Mouse (Mus musculus) liver, adult 2 months (tissue): ENCODE data around the gene Brd4. TPM values are rescaled to one million over a fixed set of nuclear protein-coding genes. Genes with fewer than 3 reads are reported as not detected.
A peak's percentile ranks its signal among the peaks of the same experiment; 100 is the strongest.

Experiments
- DNase-seq: peaks from one replicate; pipeline ENCODE4 v3.0.0-alpha.2; 2011; ENCODE audit warnings: low read depth, low spot score; ENCODE audit errors: extremely low read depth
- H3K27ac ChIP-seq: fragments of 200-500 bp; replicated peaks from 2 replicates; pipeline ENCODE4 v1.5.1; 2012; ENCODE audit warnings: low read depth, mild to moderate bottlenecking, control low read depth, inconsistent platforms, low read length; ENCODE audit not compliant: insufficient read depth
- H3K27me3 ChIP-seq: fragments of 200-500 bp; 2 replicates; pipeline ENCODE4 v1.6.1; 2012; ENCODE audit warnings: mild to moderate bottlenecking, moderate library complexity, low read length, inconsistent platforms; ENCODE audit not compliant: control insufficient read depth, insufficient read depth
- H3K36me3 ChIP-seq: fragments of 200-500 bp; 2 replicates; pipeline ENCODE4 v1.6.1; 2012; ENCODE audit warnings: low read length, inconsistent platforms; ENCODE audit not compliant: control insufficient read depth, insufficient read depth
- H3K4me1 ChIP-seq: fragments of 200-500 bp; 2 replicates; pipeline ENCODE4 v1.6.1; 2011; ENCODE audit warnings: low read length; ENCODE audit not compliant: control insufficient read depth, insufficient read depth
- H3K4me3 ChIP-seq: fragments of 200-500 bp; 2 replicates; pipeline ENCODE4 v1.5.1; 2011; ENCODE audit warnings: low read depth, mild to moderate bottlenecking, control low read depth, low read length, moderate library complexity; ENCODE audit not compliant: insufficient read depth
- H3K79me2 ChIP-seq: fragments of 200-500 bp; 2 replicates; pipeline ENCODE4 v1.6.1; 2012; ENCODE audit warnings: inconsistent platforms, mild to moderate bottlenecking, low read length, moderate library complexity; ENCODE audit not compliant: control insufficient read depth, insufficient read depth
- H3K9ac ChIP-seq: fragments of 200-500 bp; 2 replicates; pipeline ENCODE4 v1.6.1; 2012; ENCODE audit warnings: low read depth, mild to moderate bottlenecking, control low read depth, inconsistent platforms, low read length
- CTCF ChIP-seq: fragments of 200-500 bp; IDR thresholded peaks from 2 replicates; pipeline ENCODE4 v1.5.1; 2011; ENCODE audit warnings: low read depth, low read length, control low read depth
- POLR2A ChIP-seq: fragments of 200-500 bp; IDR thresholded peaks from 2 replicates; pipeline ENCODE4 v1.6.1; 2011; ENCODE audit warnings: low read length, control low read depth; ENCODE audit not compliant: insufficient read depth; ENCODE audit errors: extremely low read depth
- WGBS: fragments of 180-500 bp; shearing (Covaris S2); methylation state at CpG from one replicate; pipeline ENCODE4 v1.1.7; 2018; 5-methylcytosine and 5-hydroxymethylcytosine counted together
- polyA plus RNA-seq: library from polyadenylated mRNA; depleted of rRNA; stranded (reverse); fragments of >200 nt; gene quantifications from 2 replicates; pipeline ENCODE4 v1.2.3, GENCODE M21; 2012
- total RNA-seq: library from RNA; depleted of rRNA; stranded (reverse); fragments of >200 nt; gene quantifications from 2 replicates; pipeline ENCODE4 v1.2.3, GENCODE M21; 2014

The Brd4 gene
- total and polyA plus RNA-seq, 2 experiments, result 10.5 to 18.4 TPM

DNA sequence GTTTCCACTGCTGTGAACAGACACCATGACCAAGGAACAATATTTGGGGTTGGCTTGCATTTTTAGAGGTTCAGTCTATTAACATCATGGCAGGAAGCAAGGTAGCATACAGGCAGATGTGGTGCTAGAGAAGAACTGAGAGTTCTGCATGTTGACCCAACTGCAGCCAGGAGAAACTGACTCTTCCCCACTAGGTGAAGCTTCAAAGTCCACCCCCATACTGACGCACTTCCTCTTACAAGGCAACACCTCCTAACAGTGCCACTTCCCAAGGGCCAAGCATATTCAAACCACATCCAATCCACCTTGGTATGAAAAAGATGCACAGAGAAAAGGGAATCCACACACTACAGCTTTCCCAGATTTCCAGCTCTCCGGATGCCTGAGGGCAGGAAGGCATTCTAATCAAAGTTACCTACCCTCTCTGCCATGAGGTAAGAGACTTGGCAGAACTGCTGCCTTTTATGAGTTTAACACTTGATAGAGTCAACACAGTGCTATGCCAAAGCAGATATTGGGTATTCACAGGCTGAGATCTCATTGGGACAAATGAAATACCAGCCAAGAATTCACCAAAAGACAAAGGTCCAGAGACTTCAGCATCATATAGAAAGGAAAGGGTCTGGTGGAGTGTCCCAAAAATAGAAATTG is 43.5 kb downstream of the Brd4 start:
- 19% methylated on average over 2 of the region's 2 CpGs for WGBS
- peak; percentile 93 for DNase-seq

DNA sequence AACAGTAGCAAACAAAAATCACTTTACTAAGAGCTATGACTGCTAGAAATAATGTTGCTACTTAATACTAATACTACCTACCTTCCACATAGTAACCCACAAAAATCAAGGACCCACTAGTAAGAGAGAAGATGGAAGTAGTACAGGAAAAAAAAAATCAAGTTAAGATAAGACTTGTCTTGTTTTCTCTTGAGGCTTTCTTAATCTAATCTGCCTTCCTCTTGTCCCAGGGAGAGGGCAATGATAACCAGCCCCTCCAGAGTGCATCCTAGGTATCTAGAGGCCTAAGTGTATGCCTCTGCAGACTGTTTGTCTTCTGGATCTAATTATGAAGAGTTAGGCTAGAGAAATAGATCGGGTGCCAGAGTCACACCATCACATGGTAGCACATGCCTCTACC is 45.9 kb downstream of the Brd4 start:
- no peak for DNase-seq
- Histone ChIP-seq H3K79me2 (peaks cover 49% of the 10 kb centered on the region), H3K9ac (no peak overlapping the region), H3K27me3 (no peaks in the 10 kb centered on the region), H3K4me1 (peaks cover 37% of the 10 kb centered on the region), H3K27ac (no peak overlapping the region), H3K4me3 (no peak overlapping the region), H3K36me3 (peaks cover 4% of the 10 kb centered on the region)
- no peak for TF ChIP-seq CTCF
- no peak for TF ChIP-seq POLR2A
- 58% methylated on average over 1 of the region's 1 CpGs for WGBS

More for the DNA sequence above, 43.5 kb downstream of the Brd4 start:
- Histone ChIP-seq H3K9ac (no peak overlapping the region), H3K79me2 (peaks cover 51% of the 10 kb centered on the region), H3K27me3 (no peaks in the 10 kb centered on the region), H3K4me1 (peaks cover 26% of the 10 kb centered on the region), H3K27ac (peak overlapping the region; percentile 22; the same call in 1 of the 2 replicates), H3K4me3 (no peak overlapping the region), H3K36me3 (peaks cover 4% of the 10 kb centered on the region)
- TF ChIP-seq POLR2A (no peak), CTCF (no peak)

DNA sequence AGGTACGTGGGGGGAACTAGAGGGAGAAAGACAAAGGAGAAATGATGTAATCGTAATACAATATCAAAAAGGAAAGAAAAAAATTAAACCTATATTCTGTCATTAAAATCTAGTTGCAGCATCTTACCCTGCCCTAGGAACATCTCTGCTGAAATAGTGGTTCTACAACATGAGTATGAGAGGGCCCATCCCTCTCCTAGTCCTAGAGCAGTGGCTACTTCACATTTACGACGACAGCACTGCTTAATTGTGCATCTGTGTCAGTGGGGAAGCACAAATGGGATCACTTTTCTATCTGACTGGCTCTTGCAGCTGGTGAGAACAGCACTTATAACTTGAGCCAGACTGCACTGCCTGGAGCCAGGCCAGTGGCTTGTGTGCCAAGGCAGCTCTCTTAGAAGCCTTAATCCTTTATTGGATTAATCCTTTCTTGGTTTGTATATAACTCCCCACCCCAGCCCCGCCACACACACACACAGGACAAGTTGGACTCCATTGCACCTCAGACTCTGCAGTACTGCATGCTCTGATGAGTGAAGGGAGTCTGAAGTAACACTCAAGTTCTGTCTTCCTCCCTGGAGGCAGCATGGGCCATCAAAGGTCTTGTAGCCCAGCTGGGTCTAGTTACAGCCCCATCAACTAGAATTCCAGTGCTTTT is 48.9 kb downstream of the Brd4 start:
- Histone ChIP-seq H3K9ac (no peak overlapping the region), H3K79me2 (peaks cover 52% of the 10 kb centered on the region), H3K27me3 (no peaks in the 10 kb centered on the region), H3K27ac (no peak overlapping the region), H3K4me1 (peaks cover 26% of the 10 kb centered on the region), H3K36me3 (peaks cover 7% of the 10 kb centered on the region), H3K4me3 (no peak overlapping the region)
- peak; percentile 58 for DNase-seq
- 72% methylated on average over 5 of the region's 5 CpGs for WGBS
- TF ChIP-seq CTCF (no peak), POLR2A (no peak)

DNA sequence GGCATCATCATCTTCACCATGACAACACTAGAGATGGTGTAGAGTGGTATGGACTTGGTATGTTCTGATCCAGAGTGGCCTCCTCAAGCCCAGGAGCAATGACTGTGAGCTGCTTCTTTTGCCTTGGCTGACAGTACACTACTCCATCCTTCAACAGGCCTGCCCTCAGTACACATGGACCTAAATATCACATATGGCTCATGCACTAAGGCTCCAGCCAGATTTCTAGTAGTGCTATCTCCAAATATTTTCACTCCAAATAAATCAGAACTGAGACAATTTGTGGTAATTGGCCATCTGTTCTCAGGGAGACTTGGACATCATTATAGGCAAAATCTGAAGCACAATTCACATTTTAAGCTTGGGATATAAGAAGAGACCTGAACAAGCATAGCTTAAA is 51.3 kb downstream of the Brd4 start:
- TF ChIP-seq CTCF (no peak), POLR2A (no peak)
- Histone ChIP-seq H3K4me3 (no peak overlapping the region), H3K27me3 (no peaks in the 10 kb centered on the region), H3K79me2 (peaks cover 44% of the 10 kb centered on the region), H3K27ac (no peak overlapping the region), H3K36me3 (peaks cover 17% of the 10 kb centered on the region), H3K9ac (no peak overlapping the region), H3K4me1 (peaks cover 18% of the 10 kb centered on the region)
- no peak for DNase-seq

- Histone ChIP-seq H3K9ac (no peak overlapping the region), H3K27me3 (no peaks in the 10 kb centered on the region), H3K27ac (no peak overlapping the region), H3K4me3 (no peak overlapping the region), H3K4me1 (peaks cover 4% of the 10 kb centered on the region), H3K79me2 (peaks cover 24% of the 10 kb centered on the region), H3K36me3 (peaks cover 53% of the 10 kb centered on the region)
- WGBS, result 83% methylated on average over 4 of the region's 4 CpGs
- TF ChIP-seq CTCF (no peak), POLR2A (no peak)
- DNase-seq, result no peak
Measured at GRCm38 (mm10) chr17:32229256-32229655, 55.3 kb downstream of the Brd4 start.

DNA sequence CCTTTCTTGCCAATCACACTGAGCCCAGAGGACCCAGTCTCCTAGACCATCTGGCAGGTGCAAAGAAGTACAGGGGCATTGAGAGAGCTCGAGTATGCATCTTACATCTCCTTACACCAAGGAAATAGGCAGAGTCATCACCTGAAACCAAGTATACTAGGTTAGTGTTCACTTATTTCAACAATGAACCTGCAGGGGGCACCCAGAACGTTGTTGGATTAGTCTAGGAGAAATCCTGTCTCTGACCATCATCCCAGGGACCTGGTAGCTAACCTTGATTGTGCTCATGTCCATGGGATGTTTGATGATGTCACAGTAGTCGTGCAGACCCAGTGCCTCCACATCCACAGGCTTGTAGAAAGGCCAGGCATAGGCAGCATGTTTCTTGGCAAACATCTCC is 63.6 kb downstream of the Brd4 start:
- no peaks in the 10 kb centered on the region; the same call in 1 of the 2 replicates for H3K79me2 ChIP-seq
- H3K27me3 ChIP-seq, result no peaks in the 10 kb centered on the region
- DNase-seq, result no peak
- 61% methylated on average over 3 of the region's 3 CpGs for WGBS
- H3K4me1 ChIP-seq, result no peaks in the 10 kb centered on the region
- no peak for TF ChIP-seq POLR2A
- no peak overlapping the region for H3K9ac ChIP-seq
- no peak overlapping the region for H3K27ac ChIP-seq
- H3K36me3 ChIP-seq, result peaks cover 90% of the 10 kb centered on the region
- no peak overlapping the region for H3K4me3 ChIP-seq
